Mouse (Mus musculus): Measurements from ENCODE around the gene Tes.
A peak's percentile ranks its signal among the peaks of the same experiment; 100 is the strongest.
"Not testable (repeated sequence)": the region's sequence is repeated elsewhere in the genome, so short reads cannot be mapped to it uniquely, and the experiment has no call there.

Tes gene

DNA sequence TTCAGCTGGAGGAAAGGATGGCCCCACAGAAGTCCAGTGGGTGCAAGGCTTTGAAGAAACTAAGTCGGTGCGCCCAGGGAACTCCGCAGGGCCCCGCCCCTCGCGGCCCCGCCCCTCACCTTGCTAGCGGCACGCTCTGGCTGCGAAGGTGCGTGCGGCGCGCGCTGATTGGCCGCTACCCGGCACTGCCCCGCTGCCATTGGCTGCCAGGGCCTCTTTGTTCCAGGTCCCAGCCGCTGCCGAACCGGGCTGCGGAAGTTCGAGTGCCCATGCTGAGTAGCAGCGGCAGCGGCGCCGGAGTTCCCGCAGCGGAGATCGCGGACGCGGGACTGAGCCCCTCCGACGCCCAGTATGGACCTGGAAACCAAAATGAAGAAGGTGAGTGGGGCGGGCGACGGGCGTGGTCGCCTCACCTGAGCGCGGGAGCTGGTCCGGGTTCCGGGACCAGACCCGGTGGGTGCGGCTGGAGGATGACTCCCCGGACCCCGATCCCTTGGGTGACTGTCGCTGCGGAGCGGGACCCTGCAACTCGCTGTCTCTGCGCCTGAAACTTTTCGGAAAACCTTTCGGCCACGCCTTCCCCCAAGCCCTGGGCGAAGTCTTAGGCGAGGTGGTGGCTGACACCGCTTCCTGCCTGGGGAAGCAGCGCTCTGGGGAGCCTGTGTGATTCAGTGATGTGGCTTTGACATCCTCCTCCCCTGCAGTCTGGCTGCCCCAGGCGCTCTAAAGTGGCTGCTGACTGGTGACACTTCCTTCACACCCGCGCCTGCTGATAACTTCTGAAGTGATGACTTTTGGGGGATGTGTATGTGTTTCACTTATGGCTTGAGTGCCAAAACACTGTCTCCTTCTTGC lies at the start of gene Tes:
Tes (plus strand) TSS at position 214 of the 855 bp plus-strand sequence.
- peak; percentile 51 for DNase-seq (ENCODE audit: low read depth in 1 of 2, low spot score in 2 of 2)

GRCm38 (mm10) chr6:17025886-17026285 lies 39.1 kb upstream of the Tes start:
- no peak for DNase-seq (ENCODE audit: low read depth in 1 of 2, low spot score in 2 of 2)

DNA sequence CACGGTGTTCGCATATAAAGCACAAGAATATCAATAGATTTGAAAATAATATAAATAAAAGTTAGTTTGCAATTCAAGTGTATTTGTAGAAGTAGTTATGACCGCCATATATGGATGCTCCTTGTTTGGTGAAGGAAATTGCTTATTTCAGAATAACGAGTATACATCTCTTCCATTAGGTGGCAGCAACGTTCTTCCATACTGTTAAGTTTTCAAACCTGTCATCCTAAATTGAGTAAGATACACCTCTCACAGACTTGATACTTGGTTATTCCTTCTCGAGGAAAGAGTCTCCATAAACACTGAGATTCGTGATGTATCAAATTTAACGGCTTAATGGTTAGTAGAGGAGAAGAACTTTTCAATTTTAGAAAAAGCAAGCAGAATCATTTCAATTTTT lies 37.4 kb upstream of the Tes start:
- no peak for DNase-seq (ENCODE audit: low read depth in 1 of 2, low spot score in 2 of 2)

DNA sequence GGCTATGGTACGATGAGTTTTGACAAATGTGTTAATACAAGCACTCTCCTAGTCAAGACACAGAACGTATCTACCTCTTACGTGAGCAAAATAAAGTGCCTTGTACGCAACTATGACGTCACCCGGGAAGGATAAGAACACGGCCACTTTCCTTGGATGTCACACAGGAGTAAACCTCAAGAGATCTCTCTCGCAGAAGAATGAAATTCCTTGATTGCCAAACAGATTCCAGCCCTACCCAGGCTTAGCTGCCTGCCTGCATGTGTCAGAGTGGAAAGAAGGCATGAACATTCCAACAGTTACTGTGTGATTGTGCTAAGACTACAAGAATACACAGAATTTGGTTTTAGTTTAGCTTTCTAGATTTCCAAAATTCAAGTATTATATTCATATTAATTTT lies 36.1 kb upstream of the Tes start:
- DNase-seq (ENCODE audit: low read depth in 1 of 2, low spot score in 2 of 2): no peak

DNA sequence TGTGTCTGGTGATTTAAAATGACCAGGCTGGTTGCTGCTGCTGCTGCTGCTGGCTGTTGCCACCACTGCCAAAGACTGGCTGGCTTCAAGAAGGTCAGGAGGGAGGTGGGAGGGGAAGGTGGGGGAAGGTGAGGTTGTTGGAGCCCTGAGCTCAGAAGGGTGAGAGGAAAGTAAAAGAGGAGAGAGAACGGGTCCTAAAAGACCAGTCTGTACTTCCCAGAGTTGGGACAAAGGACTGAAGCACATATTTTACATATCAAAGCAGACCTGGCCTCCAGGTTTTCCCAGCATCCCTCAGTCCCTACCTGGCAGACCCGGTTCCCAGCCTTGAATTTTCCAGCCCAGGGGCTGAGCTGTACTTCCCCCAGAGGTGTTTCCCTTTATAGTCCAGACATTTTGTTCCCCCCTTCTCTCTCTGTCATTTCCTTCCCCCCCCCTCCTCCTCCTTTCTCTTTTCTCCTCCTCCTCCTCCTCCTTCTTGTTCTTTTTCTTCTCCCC lies 32.7 kb upstream of the Tes start:
- no peak for DNase-seq (ENCODE audit: low read depth in 1 of 2, low spot score in 2 of 2)

GRCm38 (mm10) chr6:17034095-17034494 lies 30.9 kb upstream of the Tes start:
- DNase-seq (ENCODE audit: low read depth in 1 of 2, low spot score in 2 of 2): no peak

GRCm38 (mm10) chr6:17035228-17035627 lies 29.7 kb upstream of the Tes start:
- DNase-seq (ENCODE audit: low read depth in 1 of 2, low spot score in 2 of 2): no peak

DNA sequence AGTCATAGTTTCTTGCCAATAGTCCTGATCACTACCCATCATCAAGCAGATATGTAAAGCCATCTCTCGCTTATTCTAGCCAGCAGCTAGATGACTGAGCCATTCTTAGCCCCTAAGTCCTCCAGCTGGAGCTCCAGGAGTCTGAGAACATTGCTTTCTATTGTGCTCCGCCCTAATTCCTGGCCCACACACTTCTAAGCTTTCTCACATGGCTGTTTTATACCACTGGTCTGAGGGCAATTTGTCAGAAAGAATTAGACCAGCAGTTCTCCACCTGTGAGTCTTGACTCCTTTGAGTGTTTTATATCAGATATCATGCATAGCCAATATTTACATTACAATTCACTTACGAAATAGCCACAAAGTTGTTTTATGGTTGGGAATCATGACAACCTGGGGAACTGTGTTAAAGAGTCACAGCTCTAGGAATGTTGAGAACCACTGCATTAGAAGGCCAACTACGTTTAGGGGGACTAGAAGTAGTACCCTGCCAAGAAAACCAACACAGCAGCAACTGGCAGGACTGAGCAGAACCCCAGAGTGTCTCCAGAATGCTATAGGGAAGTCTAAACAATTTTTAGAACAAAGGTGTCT lies 13.4 kb upstream of the Tes start:
- DNase-seq (ENCODE audit: low read depth in 1 of 2, low spot score in 2 of 2): no peak

DNA sequence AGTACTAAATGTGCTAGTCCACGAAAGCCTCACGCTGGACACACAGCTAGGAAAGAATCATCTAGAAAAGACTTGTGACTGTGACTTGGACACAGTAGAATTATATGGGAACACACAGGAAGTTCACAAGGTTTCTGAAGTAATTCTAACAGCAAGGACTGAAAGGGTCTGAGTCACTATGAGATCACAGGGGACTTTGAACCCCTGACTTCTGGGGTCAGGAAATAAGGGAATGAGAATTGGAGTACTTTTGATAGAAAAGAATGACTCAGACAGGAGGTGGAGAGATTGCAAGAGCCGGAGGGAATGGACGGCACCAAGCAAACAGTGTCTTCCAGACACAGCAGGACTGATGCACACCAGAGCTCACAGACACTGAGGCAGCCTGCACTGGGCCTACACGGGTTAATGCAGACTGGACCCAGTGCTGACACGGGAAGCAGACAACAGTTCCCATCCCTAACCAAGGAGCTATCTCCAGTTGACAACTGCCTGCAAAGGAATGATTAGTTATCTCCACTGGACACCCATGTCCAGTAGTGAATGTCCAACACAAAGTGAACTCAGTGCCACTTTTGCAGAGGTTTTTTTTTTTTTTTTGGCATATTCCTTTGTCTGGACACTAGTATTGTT lies 11.8 kb upstream of the Tes start:
- no peak for DNase-seq (ENCODE audit: low read depth in 1 of 2, low spot score in 2 of 2)

DNA sequence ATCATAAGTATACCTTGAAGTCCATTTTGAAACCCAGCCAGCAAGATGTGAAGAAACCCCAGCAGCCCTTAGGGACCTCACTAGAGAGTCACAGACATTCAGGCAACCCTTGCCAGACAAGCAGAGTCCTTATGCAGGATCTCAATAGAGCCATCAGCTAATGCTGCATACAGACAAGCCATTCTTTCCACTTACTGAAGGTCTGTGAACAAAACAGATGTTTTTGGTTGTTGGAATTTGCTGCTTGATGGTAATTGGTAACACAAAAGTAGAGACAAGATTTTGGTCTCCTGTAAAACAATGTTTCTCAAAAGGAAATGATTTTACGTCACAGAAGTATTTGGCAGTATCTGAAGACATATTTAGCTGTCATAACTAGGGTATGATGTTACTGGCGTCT lies 10.2 kb upstream of the Tes start:
- no peak for DNase-seq (ENCODE audit: low read depth in 1 of 2, low spot score in 2 of 2)

- DNase-seq (ENCODE audit: low read depth in 1 of 2, low spot score in 2 of 2): no peak
These were observed 9.3 kb upstream of the Tes start for GRCm38 (mm10) chr6:17055659-17056058.

- no peak for DNase-seq (ENCODE audit: low read depth in 1 of 2, low spot score in 2 of 2)
These were observed 5.4 kb upstream of the Tes start for GRCm38 (mm10) chr6:17059501-17059900.

- DNase-seq (ENCODE audit: low read depth in 1 of 2, low spot score in 2 of 2): no peak
These were observed 4.8 kb upstream of the Tes start for GRCm38 (mm10) chr6:17060154-17060553.

GRCm38 (mm10) chr6:17061826-17062225 lies 3.1 kb upstream of the Tes start:
- DNase-seq (ENCODE audit: low read depth in 1 of 2, low spot score in 2 of 2): not testable (repeated sequence)

DNA sequence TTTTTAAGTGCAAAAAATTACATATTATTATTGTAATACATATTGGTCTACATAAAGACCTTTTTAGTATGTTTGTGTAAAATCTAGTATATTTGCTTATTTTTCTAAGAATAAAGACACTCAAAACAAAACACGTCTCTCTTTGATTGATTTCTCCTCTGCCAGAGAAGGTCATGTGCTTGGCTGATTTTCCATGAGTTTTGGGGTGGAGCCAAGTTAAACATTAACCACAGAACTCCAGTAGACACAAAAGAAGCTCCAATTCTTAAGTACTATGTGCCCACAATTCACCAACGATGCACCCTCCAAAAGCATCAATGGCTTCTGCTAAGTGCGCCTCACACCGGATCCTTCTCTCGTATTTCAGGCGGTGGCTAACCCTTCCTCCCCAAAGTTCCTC lies 2.6 kb upstream of the Tes start:
- no peak for DNase-seq (ENCODE audit: low read depth in 1 of 2, low spot score in 2 of 2)

GRCm38 (mm10) chr6:17065791-17066169 lies 831 bp downstream of the Tes start:
- peak in 1 of 2 experiments; percentile 4 for DNase-seq (ENCODE audit: low read depth in 1 of 2, low spot score in 2 of 2)

DNA sequence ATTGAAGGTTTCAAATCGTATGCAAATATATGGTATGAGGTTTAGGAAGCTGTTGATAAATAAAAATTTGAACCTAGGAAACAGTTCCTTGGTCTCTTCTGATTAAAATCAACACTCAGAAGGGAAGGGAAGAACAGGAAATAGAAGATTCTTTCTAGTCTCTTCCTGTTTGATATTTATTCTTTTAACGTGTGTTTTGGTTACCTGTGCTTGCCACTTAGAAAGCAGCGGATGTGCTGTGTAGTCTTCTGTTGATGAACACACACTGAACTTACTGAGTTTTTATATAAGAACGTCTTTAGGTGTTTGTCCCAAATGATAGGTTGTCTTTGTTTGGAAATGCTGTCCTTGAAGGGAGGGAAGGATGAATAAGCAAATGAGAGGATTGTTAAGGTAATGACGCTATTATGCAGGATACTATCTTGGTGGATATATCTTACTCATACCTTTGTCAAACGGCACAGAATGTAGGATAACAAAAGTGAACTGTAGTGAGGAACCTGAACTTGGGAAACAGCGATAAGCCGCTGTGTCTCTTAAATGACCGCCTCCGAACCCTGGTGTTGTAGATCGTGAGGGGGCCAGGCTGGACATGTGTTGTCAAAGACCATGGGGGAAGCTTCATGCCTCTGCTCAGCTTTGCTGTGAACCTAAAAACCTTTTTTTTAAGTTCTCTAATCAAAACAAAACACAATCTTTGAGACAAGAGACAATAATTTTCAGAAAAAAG lies 1.4 kb downstream of the Tes start:
- DNase-seq (ENCODE audit: low read depth in 1 of 2, low spot score in 2 of 2): no peak

GRCm38 (mm10) chr6:17071899-17072298 lies 7.0 kb downstream of the Tes start:
- no peak for DNase-seq (ENCODE audit: low read depth in 1 of 2, low spot score in 2 of 2)

- DNase-seq (ENCODE audit: low read depth in 1 of 2, low spot score in 2 of 2): no peak
These were observed 7.4 kb downstream of the Tes start for GRCm38 (mm10) chr6:17072338-17072737.

DNA sequence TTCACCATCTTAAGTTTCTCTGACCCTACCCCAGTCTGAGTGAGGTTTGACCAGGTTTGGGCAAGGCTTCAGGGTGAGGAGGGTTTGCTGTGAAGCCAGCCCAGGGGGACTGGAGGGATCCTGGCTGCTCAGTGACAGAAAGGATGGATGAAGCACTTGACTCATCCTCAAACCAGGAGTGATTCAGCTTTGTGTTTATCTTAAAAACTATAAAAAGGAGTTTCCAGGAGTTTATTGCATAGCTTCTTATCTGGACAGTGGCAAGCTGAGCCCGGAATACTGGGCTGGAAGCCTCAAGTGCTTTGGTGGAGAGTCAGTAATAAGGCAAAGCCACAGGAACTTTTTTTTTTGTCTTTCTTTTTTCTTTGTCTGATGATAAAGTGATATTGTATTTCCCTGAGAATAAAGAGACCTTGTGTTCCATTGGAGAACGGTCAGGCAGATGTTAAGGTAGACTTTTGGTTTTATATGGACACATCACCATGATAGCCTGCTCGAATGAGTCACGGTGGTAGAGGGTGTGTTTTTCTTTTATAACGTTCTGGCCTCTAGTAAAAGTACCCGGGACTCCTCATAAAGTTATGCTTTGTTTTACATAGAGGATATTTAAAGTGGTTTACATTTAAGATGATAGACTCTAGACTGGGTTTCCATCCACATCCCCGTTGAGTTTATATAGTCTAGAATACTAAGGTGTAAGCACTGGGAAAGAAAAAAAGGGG lies 8.0 kb downstream of the Tes start:
- DNase-seq (ENCODE audit: low read depth in 1 of 2, low spot score in 2 of 2): no peak

DNA sequence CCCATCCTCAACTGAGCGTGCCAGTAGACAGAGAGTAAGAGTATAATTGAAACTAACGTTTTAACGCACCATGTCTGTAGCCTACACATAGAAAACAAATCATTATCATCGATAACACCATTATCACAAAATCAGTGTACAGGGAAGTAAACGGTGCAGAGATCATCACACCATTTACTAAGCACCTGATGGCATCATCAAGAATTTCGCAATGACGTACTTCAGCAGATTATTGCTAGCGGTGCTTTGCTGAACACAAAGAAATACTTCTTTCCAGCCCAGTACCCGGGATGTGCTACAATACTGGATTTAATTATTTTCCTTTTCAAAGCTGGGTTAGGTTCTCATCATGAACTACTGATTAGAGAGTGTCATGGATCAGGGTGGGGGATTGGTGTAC lies 12.3 kb downstream of the Tes start:
- no peak for DNase-seq (ENCODE audit: low read depth in 1 of 2, low spot score in 2 of 2)

Measured in monocyte, adult 2 months (primary cell).